Mouse (Mus musculus): ENCODE data around the gene Tspan14. TPM values are rescaled to one million over a fixed set of nuclear protein-coding genes. Genes with fewer than 3 reads are reported as not detected.

Tspan14 gene
- polyA plus RNA-seq, 1 experiment from 2014 or later: 90.6 TPM

DNA sequence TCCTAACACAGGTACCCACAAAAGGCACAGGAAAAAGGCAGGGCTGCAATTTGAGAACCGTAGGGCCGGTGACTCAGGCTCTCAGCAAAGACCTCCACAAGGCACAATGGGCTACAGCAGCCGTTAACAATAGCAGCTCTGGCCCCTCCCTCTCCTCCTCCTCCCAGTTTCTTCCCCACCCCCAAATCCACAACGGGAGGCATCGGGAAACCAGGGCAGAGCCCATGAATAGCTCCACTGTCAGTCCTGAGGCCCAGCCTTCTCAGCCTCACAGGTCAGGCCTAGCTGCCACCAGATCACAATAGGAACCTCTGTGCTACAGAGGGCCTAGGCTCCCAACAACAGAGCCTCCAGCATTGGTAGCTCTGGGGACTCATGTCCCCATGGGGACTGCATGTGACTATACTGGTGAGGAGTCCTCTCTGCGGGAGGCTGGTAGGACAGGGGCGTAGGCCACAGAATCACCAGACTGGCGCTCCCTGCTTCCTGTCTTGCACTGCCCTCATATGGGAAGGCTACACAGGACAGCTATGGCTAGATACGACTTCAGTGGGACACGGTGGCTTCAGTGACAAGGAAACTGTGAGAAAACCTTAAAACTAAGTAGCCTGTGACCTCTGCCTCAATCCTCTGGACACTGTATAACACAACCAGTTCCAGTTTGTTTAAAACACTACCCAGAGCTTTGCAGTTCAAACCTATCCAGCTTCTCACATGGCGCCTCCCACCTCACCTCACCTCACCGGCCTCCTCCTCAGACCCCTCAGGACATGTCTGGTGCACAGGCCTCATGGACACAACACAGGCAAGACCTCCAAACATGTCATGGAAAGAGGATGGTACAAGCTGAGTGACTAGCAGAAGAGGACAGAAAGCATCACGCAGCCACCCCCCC is 10.1 kb downstream of the Tspan14 start:
- Histone ChIP-seq H3K4me3 (peak overlapping the region; percentile 43), H3K27ac (replicated peaks) (peak overlapping the region; percentile 98), H3K9me3 (replicated peaks) (no peaks in the 10 kb centered on the region), H3K36me3 (peaks cover 7% of the 10 kb centered on the region; the same call in 1 of the 2 replicates), H3K4me1 (peaks cover 88% of the 10 kb centered on the region), H3K27me3 (ENCODE audit: low read depth, poor library complexity, severe bottlenecking) (no peaks in the 10 kb centered on the region)
- peak; percentile 90 for DNase-seq (ENCODE audit: low spot score)
- 20% methylated on average over 13 of the region's 13 CpGs for WGBS

DNA sequence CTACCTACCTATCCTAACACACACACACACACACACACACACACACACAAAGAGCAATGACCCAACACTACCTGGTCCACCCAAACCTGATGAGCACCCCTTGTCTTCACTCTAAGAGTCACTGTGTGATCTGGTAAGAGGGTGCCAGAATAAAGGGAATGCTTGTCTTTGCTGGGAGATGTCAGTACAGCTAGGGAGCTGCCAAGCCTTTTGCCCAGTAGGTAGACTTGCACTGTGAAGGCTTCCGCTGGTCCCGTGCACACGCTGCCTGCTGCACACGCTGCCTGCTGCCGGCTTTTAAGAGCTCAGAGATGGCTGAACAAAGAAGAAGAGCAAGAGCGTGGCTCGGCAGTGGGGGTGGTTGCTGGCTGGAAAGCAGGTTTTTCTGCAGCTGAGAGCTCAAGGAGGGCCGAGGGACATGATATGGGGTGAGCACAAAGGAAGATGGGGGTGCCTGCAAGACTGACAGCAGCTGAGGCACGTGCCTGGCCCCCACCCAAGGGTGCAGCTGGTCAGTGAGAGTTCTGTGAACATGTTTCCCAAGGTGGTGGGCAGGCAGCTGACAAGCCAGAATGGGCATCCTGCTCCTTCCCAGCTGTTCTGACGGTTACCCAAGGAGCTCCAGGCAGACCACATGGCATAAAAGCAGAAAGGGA is 10.9 kb downstream of the Tspan14 start:
- H3K27me3 ChIP-seq (ENCODE audit: low read depth, poor library complexity, severe bottlenecking): no peaks in the 10 kb centered on the region
- H3K4me3 ChIP-seq: peak overlapping the region; percentile 43
- no peak for DNase-seq (ENCODE audit: low spot score)
- H3K27ac ChIP-seq (replicated peaks): peak overlapping the region; percentile 98
- H3K9me3 ChIP-seq (replicated peaks): no peaks in the 10 kb centered on the region
- H3K36me3 ChIP-seq: peaks cover 10% of the 10 kb centered on the region; the same call in 1 of the 2 replicates
- 4% methylated on average over 10 of the region's 10 CpGs for WGBS
- H3K4me1 ChIP-seq: peaks cover 94% of the 10 kb centered on the region

DNA sequence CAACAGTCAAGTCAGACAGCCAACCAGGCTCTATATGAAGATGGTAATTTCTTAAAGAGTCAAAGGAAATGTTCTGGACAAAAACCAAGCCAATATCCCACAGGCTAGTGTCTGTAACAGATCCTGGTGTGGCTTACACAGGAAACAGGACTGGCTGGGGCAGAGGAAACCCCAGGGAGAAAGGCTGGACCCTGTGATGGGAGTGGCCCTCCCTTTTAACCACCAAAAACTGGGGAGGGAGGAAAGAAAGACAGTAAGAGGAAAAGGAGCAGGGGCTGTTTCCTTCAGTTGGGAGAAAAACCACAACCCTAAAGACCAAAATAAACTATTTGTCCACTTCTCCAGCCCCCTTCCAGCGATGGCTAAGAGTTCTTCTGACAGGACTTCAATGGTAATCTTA is 11.5 kb downstream of the Tspan14 start:
- peak overlapping the region; percentile 43; the same call in 1 of the 2 replicates for H3K4me3 ChIP-seq

DNA sequence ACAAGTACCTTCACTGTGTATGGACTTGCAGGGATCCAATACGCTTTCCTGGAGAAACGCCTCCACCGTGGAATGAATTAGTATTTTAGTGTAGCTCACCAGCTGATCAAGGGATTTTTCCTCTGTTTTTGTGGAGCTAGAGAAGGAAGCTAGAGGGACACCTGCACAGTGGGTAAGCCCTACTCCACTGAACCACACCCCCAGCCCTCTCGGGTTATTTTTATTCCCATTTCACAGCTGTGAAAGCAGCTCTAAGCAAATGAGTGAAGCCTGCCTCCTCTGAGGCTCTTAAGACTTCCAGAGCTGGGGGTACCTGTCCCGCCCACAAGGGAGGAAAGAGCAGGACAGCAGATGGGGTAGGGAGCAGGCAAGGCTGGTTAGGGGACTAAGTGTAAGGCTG is 13.2 kb downstream of the Tspan14 start:
- H3K36me3 ChIP-seq: peaks cover 16% of the 10 kb centered on the region
- H3K9me3 ChIP-seq (replicated peaks): no peaks in the 10 kb centered on the region
- no peaks in the 10 kb centered on the region for H3K27me3 ChIP-seq (ENCODE audit: low read depth, poor library complexity, severe bottlenecking)
- H3K27ac ChIP-seq (replicated peaks): peak overlapping the region; percentile 98
- H3K4me1 ChIP-seq: peaks cover 96% of the 10 kb centered on the region
- no peak for DNase-seq (ENCODE audit: low spot score)
- no peak overlapping the region for H3K4me3 ChIP-seq
- 77% methylated on average over 5 of the region's 5 CpGs for WGBS

More for the DNA sequence above, 11.5 kb downstream of the Tspan14 start:
- Histone ChIP-seq H3K36me3 (peaks cover 10% of the 10 kb centered on the region; the same call in 1 of the 2 replicates), H3K4me1 (peaks cover 96% of the 10 kb centered on the region), H3K27ac (replicated peaks) (peak overlapping the region; percentile 98), H3K27me3 (ENCODE audit: low read depth, poor library complexity, severe bottlenecking) (no peaks in the 10 kb centered on the region), H3K9me3 (replicated peaks) (no peaks in the 10 kb centered on the region)
- 58% methylated on average over 1 of the region's 1 CpGs for WGBS
- DNase-seq (ENCODE audit: low spot score): no peak

DNA sequence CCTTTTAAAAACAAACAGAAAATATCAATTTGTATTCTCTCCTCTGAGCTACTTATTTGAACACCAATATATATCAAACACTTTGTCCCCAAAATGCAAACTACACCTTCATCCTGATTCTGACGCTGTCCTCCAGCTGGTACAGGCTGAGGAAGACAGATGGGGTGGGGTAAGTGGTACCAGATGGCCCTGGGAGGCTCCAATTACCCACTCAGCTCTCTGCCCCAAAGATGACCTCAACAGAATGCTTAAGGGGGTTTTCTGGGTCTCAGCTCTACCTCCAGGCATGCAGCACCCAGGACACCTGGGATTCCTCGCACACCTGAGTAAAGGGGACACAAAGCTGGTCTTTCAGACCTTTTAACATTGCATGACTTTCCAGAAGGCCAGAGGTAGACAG is 13.9 kb downstream of the Tspan14 start:
- Histone ChIP-seq H3K27me3 (ENCODE audit: low read depth, poor library complexity, severe bottlenecking) (no peaks in the 10 kb centered on the region), H3K4me1 (peaks cover 94% of the 10 kb centered on the region), H3K4me3 (no peak overlapping the region), H3K27ac (replicated peaks) (peak overlapping the region; percentile 98; the same call in 1 of the 2 replicates), H3K36me3 (peaks cover 23% of the 10 kb centered on the region), H3K9me3 (replicated peaks) (no peaks in the 10 kb centered on the region)
- WGBS: 75% methylated on average over 2 of the region's 2 CpGs
- DNase-seq (ENCODE audit: low spot score): no peak

DNA sequence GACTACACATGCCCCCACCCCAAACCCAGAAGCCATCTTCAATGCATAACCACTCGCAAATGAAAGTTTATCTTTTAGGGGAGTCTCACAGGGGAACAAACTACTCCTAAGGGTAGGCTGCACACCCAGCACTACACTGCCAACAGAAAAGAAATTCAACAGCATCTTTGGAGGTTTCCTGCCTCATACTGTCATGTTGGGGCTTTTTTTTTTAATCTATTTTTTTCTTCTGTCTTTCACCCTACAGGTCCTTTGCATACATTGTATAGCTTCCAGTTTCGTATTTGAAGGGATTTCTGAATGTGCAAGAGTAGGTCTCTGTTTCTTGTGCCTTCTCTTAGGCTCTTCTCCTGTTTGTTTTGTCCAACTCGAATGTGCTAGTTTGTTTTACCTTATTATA is 14.3 kb downstream of the Tspan14 start:
- no peak for DNase-seq (ENCODE audit: low spot score)
- WGBS: 86% methylated on average over 3 of the region's 3 CpGs
- H3K4me1 ChIP-seq: peaks cover 91% of the 10 kb centered on the region
- no peak overlapping the region for H3K4me3 ChIP-seq
- H3K27ac ChIP-seq (replicated peaks): no peak overlapping the region; the same call in 1 of the 2 replicates
- H3K27me3 ChIP-seq (ENCODE audit: low read depth, poor library complexity, severe bottlenecking): no peaks in the 10 kb centered on the region
- H3K9me3 ChIP-seq (replicated peaks): no peaks in the 10 kb centered on the region
- H3K36me3 ChIP-seq: peaks cover 27% of the 10 kb centered on the region

DNA sequence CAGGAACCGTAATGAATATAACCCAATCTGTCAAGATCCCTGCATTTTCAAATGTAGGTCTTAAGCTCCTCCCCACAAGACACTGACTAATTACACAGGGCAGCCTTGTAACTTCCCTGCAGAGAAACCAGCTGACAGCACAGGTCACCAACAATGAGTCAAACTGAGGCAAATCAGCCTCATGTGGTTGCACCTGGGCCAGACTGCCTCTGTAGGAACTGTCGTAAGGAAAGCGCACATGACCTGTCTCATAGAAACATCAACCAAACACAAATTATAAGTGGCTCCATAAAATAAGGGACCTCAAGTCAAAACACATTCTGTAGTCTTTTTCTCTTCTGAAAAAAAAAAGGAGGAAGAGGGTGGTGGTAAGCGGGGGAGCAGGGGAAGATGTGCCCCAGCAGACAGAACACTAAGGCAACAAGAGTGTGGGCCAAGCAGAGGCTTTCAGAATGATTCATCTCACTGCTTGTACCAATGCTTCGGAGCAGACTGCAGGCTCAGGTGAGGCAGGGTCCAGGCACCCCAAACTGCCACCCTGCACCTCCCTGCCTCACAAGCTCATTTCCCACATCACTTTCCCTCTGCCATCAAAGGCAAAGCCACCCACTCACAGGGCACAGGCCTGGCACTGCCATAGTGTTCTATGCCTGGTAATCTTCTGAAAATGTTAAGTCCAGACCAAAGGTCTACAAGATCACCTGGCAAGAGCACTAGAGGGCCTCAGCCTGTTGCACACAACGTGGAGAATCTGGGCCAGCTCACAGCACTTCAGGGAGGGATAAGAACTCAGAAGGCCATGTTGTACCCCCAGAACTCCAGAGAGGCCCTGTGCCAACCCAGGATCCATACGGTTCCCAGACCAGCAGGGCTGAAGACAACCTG is 16.6 kb downstream of the Tspan14 start:
- DNase-seq (ENCODE audit: low spot score): no peak
- H3K4me1 ChIP-seq: peaks cover 67% of the 10 kb centered on the region

DNA sequence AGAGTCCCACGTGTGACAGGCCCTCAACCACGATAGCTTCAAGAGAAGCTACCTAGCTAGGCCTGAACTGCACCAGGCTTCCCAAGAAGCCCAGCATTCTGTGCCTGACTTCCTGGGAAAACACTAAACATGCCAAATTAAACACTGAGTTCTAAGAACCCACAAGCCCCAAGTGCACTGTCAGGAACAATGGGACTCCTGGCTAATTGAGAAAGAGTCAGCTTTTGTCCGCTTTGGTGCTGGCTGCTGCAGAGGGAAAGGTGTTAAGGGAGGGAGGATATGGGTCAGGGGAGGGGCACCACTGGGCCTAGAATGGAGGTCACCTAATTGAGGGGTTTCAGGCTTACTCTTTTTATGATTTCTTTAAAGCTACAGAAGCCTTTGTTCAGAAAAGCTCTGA is 17.6 kb downstream of the Tspan14 start:
- Histone ChIP-seq H3K9me3 (replicated peaks) (no peaks in the 10 kb centered on the region), H3K4me3 (no peak overlapping the region), H3K27me3 (ENCODE audit: low read depth, poor library complexity, severe bottlenecking) (no peaks in the 10 kb centered on the region), H3K36me3 (peaks cover 51% of the 10 kb centered on the region), H3K27ac (replicated peaks) (peak overlapping the region; percentile 43; the same call in 1 of the 2 replicates), H3K4me1 (peaks cover 58% of the 10 kb centered on the region)
- WGBS: 50% methylated on average over 3 of the region's 3 CpGs
- no peak for DNase-seq (ENCODE audit: low spot score)

More for the DNA sequence above, 16.6 kb downstream of the Tspan14 start:
- no peak overlapping the region for H3K4me3 ChIP-seq
- no peaks in the 10 kb centered on the region for H3K9me3 ChIP-seq (replicated peaks)
- H3K36me3 ChIP-seq: peaks cover 46% of the 10 kb centered on the region
- WGBS: 82% methylated on average over 7 of the region's 7 CpGs
- peak overlapping the region; percentile 23; the same call in 1 of the 2 replicates for H3K27ac ChIP-seq (replicated peaks)
- H3K27me3 ChIP-seq (ENCODE audit: low read depth, poor library complexity, severe bottlenecking): no peaks in the 10 kb centered on the region

DNA sequence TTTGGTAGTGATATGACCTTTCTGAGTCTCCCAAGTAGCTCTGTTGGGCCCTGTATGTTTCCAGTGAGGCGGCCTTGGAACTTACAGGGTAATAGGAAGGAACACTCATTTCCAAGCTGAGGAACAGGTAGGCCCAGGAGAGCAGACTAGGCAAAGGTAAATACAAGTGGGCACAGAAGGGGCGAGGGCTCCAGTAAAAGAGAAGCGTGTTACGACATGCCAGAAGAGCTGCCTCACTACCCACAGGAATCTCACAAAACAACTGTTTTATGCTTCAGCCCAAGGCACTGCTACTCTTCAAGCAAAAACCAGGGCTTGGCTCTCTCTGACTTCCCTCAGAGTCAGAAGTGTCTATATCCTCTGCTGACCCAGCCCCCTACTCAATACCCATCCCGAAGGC is 18.1 kb downstream of the Tspan14 start:
- Histone ChIP-seq H3K9me3 (replicated peaks) (no peaks in the 10 kb centered on the region), H3K4me1 (peaks cover 53% of the 10 kb centered on the region), H3K27me3 (ENCODE audit: low read depth, poor library complexity, severe bottlenecking) (no peaks in the 10 kb centered on the region), H3K36me3 (peaks cover 52% of the 10 kb centered on the region), H3K4me3 (no peak overlapping the region), H3K27ac (replicated peaks) (peak overlapping the region; percentile 43; the same call in 1 of the 2 replicates)
- WGBS: 93% methylated on average over 5 of the region's 5 CpGs
- DNase-seq (ENCODE audit: low spot score): no peak

DNA sequence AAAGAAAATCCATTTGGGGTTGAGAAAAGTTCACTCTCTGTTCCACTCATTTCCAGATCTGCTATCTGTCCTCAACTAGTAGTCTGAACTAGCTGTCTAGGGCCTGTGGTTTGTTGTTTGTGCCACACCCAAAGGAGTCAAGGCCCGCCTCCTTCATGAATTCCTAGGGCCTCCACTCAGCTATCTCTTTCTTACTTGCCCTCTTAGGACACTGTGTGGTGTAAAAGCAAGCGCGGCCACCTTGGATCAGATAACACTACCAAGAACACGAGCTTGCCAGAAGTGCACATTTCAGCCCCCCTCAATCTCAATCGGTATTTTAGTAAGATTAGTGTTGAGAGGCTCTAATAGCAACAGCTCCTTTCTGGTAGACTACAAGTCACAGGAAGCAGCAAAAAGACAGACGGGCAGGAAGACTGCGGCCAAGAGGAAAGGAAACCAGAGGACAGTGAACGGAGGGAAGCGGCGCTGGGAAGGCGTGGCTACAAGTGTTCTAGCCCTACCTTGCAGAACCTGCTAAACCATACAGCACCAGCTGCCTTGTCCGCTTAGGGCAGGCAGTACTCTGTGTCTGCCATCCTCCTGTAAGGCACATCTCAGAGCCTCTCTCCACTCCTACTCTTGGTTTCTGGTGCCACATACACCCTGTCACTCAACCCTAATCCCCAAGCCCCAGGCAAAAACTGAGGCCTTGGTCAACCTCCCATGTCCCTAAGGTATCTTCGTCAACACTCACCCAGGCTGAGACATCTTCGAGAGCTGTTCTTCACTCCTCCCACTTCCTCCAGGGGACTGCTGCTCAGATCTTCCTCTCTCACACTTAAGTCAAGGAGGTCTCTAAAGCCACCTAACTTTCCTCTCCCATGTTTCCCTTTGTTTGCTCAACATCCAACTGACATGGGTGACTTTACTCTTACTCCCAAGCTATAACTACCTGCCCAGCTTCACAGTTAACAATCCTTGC is 18.9 kb downstream of the Tspan14 start:
- no peak overlapping the region for H3K27ac ChIP-seq (replicated peaks)
- H3K4me1 ChIP-seq: peaks cover 45% of the 10 kb centered on the region
- H3K4me3 ChIP-seq: no peak overlapping the region
- WGBS: 89% methylated on average over 14 of the region's 14 CpGs
- no peak for DNase-seq (ENCODE audit: low spot score)
- no peaks in the 10 kb centered on the region for H3K27me3 ChIP-seq (ENCODE audit: low read depth, poor library complexity, severe bottlenecking)
- no peaks in the 10 kb centered on the region for H3K9me3 ChIP-seq (replicated peaks)
- peaks cover 53% of the 10 kb centered on the region for H3K36me3 ChIP-seq

DNA sequence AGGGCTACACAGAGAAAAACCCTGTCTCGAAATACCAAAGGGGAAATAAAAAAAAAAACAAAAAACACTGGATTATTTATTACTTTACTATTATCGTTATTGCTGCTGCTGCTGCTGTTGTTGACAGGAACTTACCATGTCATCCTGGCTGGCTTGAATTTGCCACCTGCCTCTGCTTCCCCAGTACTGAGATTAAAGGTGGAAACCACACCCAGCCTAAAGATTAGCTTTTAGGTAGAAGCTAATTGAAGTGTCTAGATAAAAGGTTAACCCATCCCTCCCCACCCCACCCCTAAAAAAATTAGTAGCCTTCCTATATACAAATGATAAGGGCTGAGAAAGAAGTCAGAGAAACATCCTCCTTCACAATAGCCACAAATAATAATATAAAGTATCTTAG is 22.8 kb downstream of the Tspan14 start:
- Histone ChIP-seq H3K27ac (replicated peaks) (no peak overlapping the region), H3K36me3 (peaks cover 43% of the 10 kb centered on the region), H3K27me3 (ENCODE audit: low read depth, poor library complexity, severe bottlenecking) (no peaks in the 10 kb centered on the region), H3K4me1 (peaks cover 10% of the 10 kb centered on the region), H3K9me3 (replicated peaks) (no peaks in the 10 kb centered on the region), H3K4me3 (no peak overlapping the region)
- no peak for DNase-seq (ENCODE audit: low spot score)
- 97% methylated on average over 2 of the region's 2 CpGs for WGBS
